Mouse (Mus musculus) urinary bladder, postnatal 10 days (tissue): Measurements from ENCODE around the gene Tmem213.

Source experiments
- DNase-seq: peaks from one replicate; pipeline ENCODE4 v3.0.0; 2022; ENCODE audit warnings: low spot score

Gene Tmem213

GRCm38 (mm10) chr6:38109160-38109795 lies at the start of gene Tmem213:
Tmem213 (plus strand) TSS chr6:38109255.
- DNase-seq = no peak

GRCm38 (mm10) chr6:38064621-38065020 lies 44.4 kb upstream of the Tmem213 start:
- no peak for DNase-seq

- DNase-seq = no peak
Measured at GRCm38 (mm10) chr6:38065122-38065500, 43.9 kb upstream of the Tmem213 start.

GRCm38 (mm10) chr6:38065501-38066122 lies 43.4 kb upstream of the Tmem213 start:
- no peak for DNase-seq

- no peak for DNase-seq
Measured at GRCm38 (mm10) chr6:38066215-38066614, 42.8 kb upstream of the Tmem213 start.

- DNase-seq = no peak
Measured at GRCm38 (mm10) chr6:38071256-38071655, 37.8 kb upstream of the Tmem213 start.

GRCm38 (mm10) chr6:38072137-38072796 lies 36.8 kb upstream of the Tmem213 start:
- DNase-seq = no peak

- no peak for DNase-seq
Measured at GRCm38 (mm10) chr6:38073592-38073991, 35.5 kb upstream of the Tmem213 start.

- no peak for DNase-seq
Measured at GRCm38 (mm10) chr6:38080364-38080763, 28.7 kb upstream of the Tmem213 start.

GRCm38 (mm10) chr6:38081727-38082341 lies 27.2 kb upstream of the Tmem213 start:
- no peak for DNase-seq

- DNase-seq = no peak
Measured at GRCm38 (mm10) chr6:38083204-38083603, 25.9 kb upstream of the Tmem213 start.

- DNase-seq = no peak
Measured at GRCm38 (mm10) chr6:38087242-38088026, 21.6 kb upstream of the Tmem213 start.

GRCm38 (mm10) chr6:38092539-38092938 lies 16.5 kb upstream of the Tmem213 start:
- no peak for DNase-seq

- no peak for DNase-seq
Measured at GRCm38 (mm10) chr6:38094701-38095100, 14.4 kb upstream of the Tmem213 start.

GRCm38 (mm10) chr6:38096961-38097370 lies 12.1 kb upstream of the Tmem213 start:
- no peak for DNase-seq

GRCm38 (mm10) chr6:38102216-38102795 lies 6.7 kb upstream of the Tmem213 start:
- no peak for DNase-seq

GRCm38 (mm10) chr6:38103775-38104174 lies 5.3 kb upstream of the Tmem213 start:
- DNase-seq = no peak

GRCm38 (mm10) chr6:38105924-38106323 lies 3.1 kb upstream of the Tmem213 start:
- no peak for DNase-seq

GRCm38 (mm10) chr6:38108449-38108848 lies 606 bp upstream of the Tmem213 start:
- DNase-seq = no peak

- DNase-seq = no peak
Measured at GRCm38 (mm10) chr6:38109871-38110270, 816 bp downstream of the Tmem213 start.

GRCm38 (mm10) chr6:38110859-38111258 lies 1.8 kb downstream of the Tmem213 start:
- DNase-seq = no peak
